Mouse (Mus musculus): Measurements from ENCODE around the gene Loxl3. TPM values are rescaled to one million over a fixed set of nuclear protein-coding genes. Genes with fewer than 3 reads are reported as not detected.

The Loxl3 gene
- polyA plus RNA-seq, 1 experiment from 2014 or later, result 4.7 TPM

DNA sequence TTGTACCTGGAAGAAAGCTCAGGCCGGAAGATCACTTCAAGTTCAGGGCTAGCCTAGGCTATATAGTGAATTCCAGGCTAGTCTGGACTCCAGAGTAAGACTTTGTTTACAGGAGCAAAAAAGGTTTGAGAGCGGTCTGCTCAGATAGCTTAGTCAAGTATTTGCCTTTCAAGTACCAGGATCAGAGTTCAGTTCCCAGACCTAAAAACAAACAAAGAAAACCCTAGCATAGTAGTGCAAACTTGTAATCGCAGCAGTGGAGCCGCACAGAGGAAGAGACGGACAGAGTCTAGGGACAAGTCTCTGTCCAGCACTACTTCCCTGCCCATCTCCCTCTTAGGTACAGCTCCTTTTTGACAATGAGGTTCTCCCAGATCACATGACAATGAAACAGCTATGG lies 46.2 kb downstream of the Loxl3 start:
- no peak for TF ChIP-seq CTCF (IDR thresholded peaks at IDR 0.05; ENCODE audit: low read depth)
- Histone ChIP-seq H3K4me2 (replicated peaks; ENCODE audit: low read depth) (no peak overlapping the region), H3K9ac (ENCODE audit: low read depth, low read length) (no peak overlapping the region), H3K27me3 (replicated peaks; ENCODE audit: control insufficient read depth, insufficient read depth, low read length) (peaks cover 36% of the 10 kb centered on the region), H3K4me1 (replicated peaks; ENCODE audit: control insufficient read depth, insufficient read depth, low read length) (0 out of 2 replicates have a peak, but pooled peaks cover 3% of the 10 kb centered on the region), H3K4me3 (ENCODE audit: low read depth, low read length) (no peak overlapping the region), H3K27ac (ENCODE audit: low read depth, low read length) (no peak overlapping the region), H3K36me3 (ENCODE audit: control insufficient read depth, insufficient read depth) (peaks cover 22% of the 10 kb centered on the region; the same call in 1 of the 2 replicates), H3K9me3 (ENCODE audit: control insufficient read depth) (no peaks in the 10 kb centered on the region)
- 84% methylated on average over 5 of the region's 5 CpGs for WGBS
- ATAC-seq, result no peak

DNA sequence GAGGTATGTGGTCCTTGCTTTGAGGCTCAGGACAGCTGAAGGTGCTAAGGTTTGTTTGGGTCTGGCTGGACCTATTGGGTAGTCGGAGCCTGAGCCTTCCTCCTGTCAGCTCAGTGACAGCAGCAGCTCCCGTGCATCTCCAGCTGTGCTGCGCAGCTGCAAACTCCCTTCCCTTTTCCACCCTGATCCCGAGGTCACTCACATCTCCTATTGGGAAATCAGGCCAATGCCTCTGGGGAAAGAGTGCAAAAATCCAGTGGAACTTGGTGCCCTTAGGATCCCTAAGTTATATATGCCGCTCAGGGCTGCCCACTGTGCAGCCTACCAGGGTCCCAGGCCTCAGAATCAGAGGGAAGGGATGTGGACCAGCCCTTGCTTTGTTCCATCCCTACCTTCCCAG lies 49.5 kb downstream of the Loxl3 start:
- WGBS, result 44% methylated on average over 5 of the region's 5 CpGs
- H3K27me3 ChIP-seq (replicated peaks; ENCODE audit: control insufficient read depth, insufficient read depth, low read length), result peaks cover 52% of the 10 kb centered on the region
- no peaks in the 10 kb centered on the region for H3K4me1 ChIP-seq (replicated peaks; ENCODE audit: control insufficient read depth, insufficient read depth, low read length)
- no peak for ATAC-seq
- no peaks in the 10 kb centered on the region for H3K9me3 ChIP-seq (ENCODE audit: control insufficient read depth)
- TF ChIP-seq CTCF (IDR thresholded peaks at IDR 0.05; ENCODE audit: low read depth), result no peak
- H3K4me2 ChIP-seq (replicated peaks; ENCODE audit: low read depth), result no peak overlapping the region
- H3K27ac ChIP-seq (ENCODE audit: low read depth, low read length), result no peak overlapping the region
- H3K36me3 ChIP-seq (ENCODE audit: control insufficient read depth, insufficient read depth), result peaks cover 22% of the 10 kb centered on the region; the same call in 1 of the 2 replicates
- H3K4me3 ChIP-seq (ENCODE audit: low read depth, low read length), result no peak overlapping the region
- no peak overlapping the region for H3K9ac ChIP-seq (ENCODE audit: low read depth, low read length)

DNA sequence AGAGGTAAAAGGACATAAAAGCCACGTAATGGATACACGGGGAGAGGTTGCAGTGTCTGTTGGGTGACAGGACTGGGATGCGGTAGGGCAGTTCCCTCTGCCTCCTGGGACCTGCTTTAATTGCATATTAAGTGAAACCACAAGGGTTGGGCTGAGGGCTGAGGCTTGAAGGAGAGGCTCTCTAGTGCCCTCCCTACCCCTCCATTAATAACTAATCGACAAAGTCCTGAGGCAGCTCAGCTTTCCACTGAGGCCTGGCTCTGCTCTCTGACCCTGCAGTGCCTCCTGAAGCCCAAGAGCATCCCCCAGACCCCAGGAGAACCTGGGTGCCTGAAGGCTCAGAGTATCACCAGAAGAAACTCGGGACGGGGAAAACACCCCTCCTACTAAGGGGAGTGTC lies 50.5 kb downstream of the Loxl3 start:
- Histone ChIP-seq H3K36me3 (ENCODE audit: control insufficient read depth, insufficient read depth) (peaks cover 22% of the 10 kb centered on the region; the same call in 1 of the 2 replicates), H3K27ac (ENCODE audit: low read depth, low read length) (no peak overlapping the region), H3K9ac (ENCODE audit: low read depth, low read length) (no peak overlapping the region), H3K4me1 (replicated peaks; ENCODE audit: control insufficient read depth, insufficient read depth, low read length) (no peaks in the 10 kb centered on the region), H3K27me3 (replicated peaks; ENCODE audit: control insufficient read depth, insufficient read depth, low read length) (peaks cover 58% of the 10 kb centered on the region), H3K4me3 (ENCODE audit: low read depth, low read length) (no peak overlapping the region), H3K9me3 (ENCODE audit: control insufficient read depth) (no peaks in the 10 kb centered on the region), H3K4me2 (replicated peaks; ENCODE audit: low read depth) (no peak overlapping the region)
- no peak for ATAC-seq
- WGBS, result 17% methylated on average over 6 of the region's 6 CpGs
- TF ChIP-seq CTCF (IDR thresholded peaks at IDR 0.05; ENCODE audit: low read depth), result no peak

DNA sequence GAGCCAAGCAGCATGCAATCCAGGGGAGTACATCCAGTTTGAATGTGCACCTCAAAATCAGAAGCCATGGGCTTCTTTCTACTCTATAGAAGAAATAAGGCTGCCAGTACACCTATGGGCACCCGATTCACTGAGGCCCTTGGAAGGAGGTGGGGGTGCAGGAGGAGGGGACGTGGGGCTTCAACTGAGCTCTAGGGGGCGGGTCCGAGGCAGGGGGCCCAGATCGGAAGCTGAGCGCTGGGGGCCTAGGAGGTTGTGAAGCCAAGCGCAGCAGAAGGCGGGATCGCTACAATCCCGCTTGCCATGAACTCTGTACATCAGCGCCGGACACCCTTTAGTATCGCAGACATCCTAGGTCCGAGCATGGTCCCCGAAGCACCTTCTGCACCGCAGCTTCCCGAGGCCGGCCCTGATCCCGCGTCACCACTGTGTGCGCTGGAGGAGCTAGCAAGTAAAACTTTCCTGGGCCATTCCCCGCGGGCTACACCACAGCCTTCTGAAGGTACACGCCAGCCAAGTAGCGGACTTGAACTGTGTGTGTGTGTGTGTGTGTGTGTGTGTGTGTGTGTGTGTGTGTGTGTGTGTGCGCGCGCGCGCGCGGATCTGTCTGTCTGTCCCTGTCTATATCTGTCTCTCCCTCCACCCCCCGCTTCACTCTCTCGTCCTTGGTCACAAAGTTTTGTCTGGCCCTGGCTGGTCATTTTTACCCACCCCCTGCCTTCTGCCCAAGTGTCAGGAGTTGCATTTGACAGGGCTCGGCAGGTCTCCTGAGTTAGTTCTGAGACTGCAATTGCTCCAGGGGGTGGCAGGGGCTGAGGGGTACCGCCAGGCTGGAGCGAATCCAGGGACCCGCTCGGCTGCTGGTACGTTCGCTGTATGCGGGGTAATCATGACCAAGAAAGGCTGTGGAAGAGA lies 52.4 kb downstream of the Loxl3 start, which contains the start of gene Lbx2:
Gene Lbx2, plus strand, starts transcription at position 247 of the 915 bp plus-strand sequence.
- H3K4me1 ChIP-seq (replicated peaks; ENCODE audit: control insufficient read depth, insufficient read depth, low read length), result no peaks in the 10 kb centered on the region
- H3K9ac ChIP-seq (ENCODE audit: low read depth, low read length), result no peak within 1 kb of the TSS
- no peak within 1 kb of the TSS for H3K27ac ChIP-seq (ENCODE audit: low read depth, low read length)
- H3K4me3 ChIP-seq (ENCODE audit: low read depth, low read length), result peak within 1 kb of the TSS; percentile 32; the same call in 1 of the 2 replicates
- no peak for ATAC-seq
- H3K36me3 ChIP-seq (ENCODE audit: control insufficient read depth, insufficient read depth), result peaks cover 14% of the 10 kb centered on the region; the same call in 1 of the 2 replicates
- peak within 1 kb of the TSS; percentile 55 for H3K4me2 ChIP-seq (replicated peaks; ENCODE audit: low read depth)
- TF ChIP-seq CTCF (IDR thresholded peaks at IDR 0.05; ENCODE audit: low read depth), result no peak
- no peaks in the 10 kb centered on the region for H3K9me3 ChIP-seq (ENCODE audit: control insufficient read depth)
- WGBS, result 7% methylated on average over 42 of the region's 42 CpGs
- peaks cover 64% of the 10 kb centered on the region for H3K27me3 ChIP-seq (replicated peaks; ENCODE audit: control insufficient read depth, insufficient read depth, low read length)

DNA sequence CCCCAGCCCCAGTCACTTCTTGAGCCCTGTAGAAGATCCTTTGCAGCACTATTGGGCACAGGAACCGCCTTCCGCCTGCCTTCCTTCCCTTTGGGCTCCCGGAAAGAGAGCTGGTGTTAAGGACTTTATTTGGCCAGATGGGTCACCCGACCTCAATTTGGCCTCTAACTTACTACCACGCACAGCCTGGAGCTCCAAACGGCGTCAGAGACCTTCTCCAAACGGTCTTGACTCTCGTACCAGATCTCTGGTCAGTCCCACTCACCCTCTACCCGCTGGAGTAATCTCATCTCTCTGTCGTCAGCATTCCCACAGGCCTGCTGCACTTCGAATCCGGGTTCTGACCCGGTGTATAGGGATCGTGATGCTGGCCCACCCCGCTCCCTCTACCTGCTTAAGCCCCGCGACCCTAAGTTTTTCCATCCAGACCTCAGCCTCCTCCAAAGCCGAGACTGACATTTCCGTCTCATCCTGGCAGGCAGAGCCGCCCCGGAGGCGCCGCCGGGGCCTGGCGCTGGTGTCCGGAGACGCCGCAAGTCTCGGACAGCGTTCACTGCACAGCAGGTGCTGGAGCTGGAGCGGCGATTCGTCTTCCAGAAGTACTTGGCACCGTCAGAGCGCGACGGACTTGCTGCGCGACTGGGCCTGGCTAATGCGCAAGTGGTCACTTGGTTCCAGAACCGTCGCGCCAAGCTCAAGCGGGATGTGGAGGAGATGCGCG lies 53.4 kb downstream of the Loxl3 start:
- H3K4me2 ChIP-seq (replicated peaks; ENCODE audit: low read depth), result peak overlapping the region; percentile 55
- no peak for ATAC-seq
- no peak overlapping the region for H3K27ac ChIP-seq (ENCODE audit: low read depth, low read length)
- WGBS, result 3% methylated on average over 46 of the region's 47 CpGs
- peak overlapping the region; percentile 32 for H3K4me3 ChIP-seq (ENCODE audit: low read depth, low read length)
- no peak for TF ChIP-seq CTCF (IDR thresholded peaks at IDR 0.05; ENCODE audit: low read depth)
- H3K4me1 ChIP-seq (replicated peaks; ENCODE audit: control insufficient read depth, insufficient read depth, low read length), result no peaks in the 10 kb centered on the region
- no peaks in the 10 kb centered on the region for H3K9me3 ChIP-seq (ENCODE audit: control insufficient read depth)
- H3K9ac ChIP-seq (ENCODE audit: low read depth, low read length), result no peak overlapping the region
- peaks cover 64% of the 10 kb centered on the region for H3K27me3 ChIP-seq (replicated peaks; ENCODE audit: control insufficient read depth, insufficient read depth, low read length)
- H3K36me3 ChIP-seq (ENCODE audit: control insufficient read depth, insufficient read depth), result 0 out of 2 replicates have a peak, but pooled peaks cover 6% of the 10 kb centered on the region

DNA sequence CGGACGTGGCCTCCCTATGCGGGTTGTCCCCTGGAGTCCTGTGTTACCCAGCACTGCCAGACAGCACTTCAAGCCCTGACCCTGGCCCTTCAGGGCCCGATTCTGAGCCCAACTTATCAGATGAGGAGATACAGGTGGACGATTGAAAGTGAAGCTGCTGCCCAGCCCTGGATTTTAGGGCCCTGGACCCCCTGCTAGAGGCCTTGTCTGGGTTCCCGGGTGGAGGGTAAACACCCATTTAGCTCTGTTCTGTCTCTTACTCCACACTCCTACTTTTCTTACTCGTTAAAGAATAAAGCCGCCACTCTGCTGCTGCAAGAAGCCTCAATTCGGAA lies 53.9 kb downstream of the Loxl3 start:
- TF ChIP-seq CTCF (IDR thresholded peaks at IDR 0.05; ENCODE audit: low read depth), result no peak
- no peaks in the 10 kb centered on the region for H3K4me1 ChIP-seq (replicated peaks; ENCODE audit: control insufficient read depth, insufficient read depth, low read length)
- 0 out of 2 replicates have a peak, but pooled peaks cover under 1% of the 10 kb centered on the region for H3K36me3 ChIP-seq (ENCODE audit: control insufficient read depth, insufficient read depth)
- no peak overlapping the region for H3K27ac ChIP-seq (ENCODE audit: low read depth, low read length)
- no peaks in the 10 kb centered on the region for H3K9me3 ChIP-seq (ENCODE audit: control insufficient read depth)
- H3K4me2 ChIP-seq (replicated peaks; ENCODE audit: low read depth), result peak overlapping the region; percentile 55
- H3K4me3 ChIP-seq (ENCODE audit: low read depth, low read length), result peak overlapping the region; percentile 32
- H3K27me3 ChIP-seq (replicated peaks; ENCODE audit: control insufficient read depth, insufficient read depth, low read length), result peaks cover 61% of the 10 kb centered on the region
- 16% methylated on average over 9 of the region's 9 CpGs for WGBS
- ATAC-seq, result no peak
- H3K9ac ChIP-seq (ENCODE audit: low read depth, low read length), result no peak overlapping the region

Measured in intestine, postnatal 0 days (tissue).